Mouse (Mus musculus): ENCODE measurements around the gene Mrgprd.

GRCm38 (mm10) chr7:145330641-145331040 is 16.0 kb downstream of the Mrgprd start:
- TF ChIP-seq CTCF (conservative IDR thresholded peaks at IDR 0.05; ENCODE audit: insufficient read depth, insufficient read length, low read depth, low read length): no peak
- TF ChIP-seq POLR2A (IDR thresholded peaks at IDR 0.05; ENCODE audit: low read depth, low read length): no peak
